Mouse (Mus musculus) G1E (cell line): ENCODE measurements around the gene Npas3. TPM values are rescaled to one million over a fixed set of nuclear protein-coding genes. Genes with fewer than 3 reads are reported as not detected.

ENCODE experiments used
- ATAC-seq: 2 replicates; pipeline ENCODE4 v1.8.0; 2016; ENCODE audit warnings: mild to moderate bottlenecking; ENCODE audit not compliant: insufficient number of reproducible peaks, poor library complexity, low FRiP score, severe bottlenecking; ENCODE audit errors: extremely low read depth
- DNase-seq: peaks from one replicate; pipeline ENCODE4 v3.0.0; 2012; ENCODE audit warnings: low spot score
- H3K27me3 ChIP-seq: 2 replicates; pipeline ENCODE4 v1.6.1; 2012; ENCODE audit warnings: mild to moderate bottlenecking, low read length, inconsistent platforms; ENCODE audit not compliant: insufficient read depth
- H3K36me3 ChIP-seq: replicated peaks from 2 replicates; pipeline ENCODE3; 2012; ENCODE audit warnings: mild to moderate bottlenecking, inconsistent platforms
- H3K4me1 ChIP-seq: 2 replicates; pipeline ENCODE4 v1.6.1; 2012; ENCODE audit warnings: low read depth, low read length, inconsistent platforms, mixed read lengths; ENCODE audit not compliant: insufficient read depth
- H3K4me3 ChIP-seq: 2 replicates; pipeline ENCODE4 v1.5.1; 2012; ENCODE audit warnings: low read depth, mild to moderate bottlenecking, inconsistent platforms, low read length, moderate library complexity, mixed read lengths
- H3K9me3 ChIP-seq: replicated peaks from 2 replicates; pipeline ENCODE4 v1.6.1; 2012; ENCODE audit warnings: inconsistent platforms
- CTCF ChIP-seq: IDR thresholded peaks from 2 replicates; pipeline ENCODE4 v1.5.1; 2012; ENCODE audit warnings: low read depth, low read length, inconsistent platforms, mixed read lengths
- GATA1 ChIP-seq: IDR thresholded peaks from 2 replicates; pipeline ENCODE4 v1.6.1; 2012; ENCODE audit warnings: borderline replicate concordance, low read length, inconsistent platforms, mixed read lengths
- GATA2 ChIP-seq: IDR thresholded peaks from 2 replicates; pipeline ENCODE4 v1.6.1; 2012; ENCODE audit warnings: low read depth, low read length, inconsistent platforms, borderline replicate concordance
- POLR2AphosphoS5 ChIP-seq: IDR thresholded peaks from 2 replicates; pipeline ENCODE4 v1.6.1; 2012; ENCODE audit warnings: low read depth, low read length, inconsistent platforms; ENCODE audit not compliant: insufficient replicate concordance
- TAL1 ChIP-seq: conservative IDR thresholded peaks from 2 replicates; pipeline ENCODE4 v1.6.1; 2012; ENCODE audit warnings: low read depth, low read length, inconsistent platforms, mixed read lengths
- polyA plus RNA-seq: library from polyadenylated mRNA; stranded (reverse); fragments of >175 nt; gene quantifications from 2 replicates; pipeline ENCODE4 v1.2.3, GENCODE M21; 2012
- total RNA-seq, 2 experiments: library from RNA; stranded (forward) in 1 of 2; stranded (reverse) in 1 of 2; fragments of 200-1000 nt in 1 of 2; fragments of >200 nt in 1 of 2; fragmentation: Nextera tagmentation in 1 of 2; gene quantifications; 2 replicates each; pipeline ENCODE4 v1.2.3; 2014 to 2017

Npas3 gene
- total and polyA plus RNA-seq, 3 experiments = 0.11 TPM; not detected in 2

- Histone ChIP-seq H3K27me3 (no peaks in the 10 kb centered on the region), H3K4me3 (no peak overlapping the region), H3K4me1 (no peaks in the 10 kb centered on the region), H3K9me3 (peaks cover 38% of the 10 kb centered on the region), H3K36me3 (no peaks in the 10 kb centered on the region)
- ATAC-seq (no peak), DNase-seq (no peak)
- TF ChIP-seq GATA2 = no peak
- no peak for TF ChIP-seq TAL1
- TF ChIP-seq CTCF = no peak
- no peak for TF ChIP-seq GATA1
- no peak for TF ChIP-seq POLR2AphosphoS5
Measured at GRCm38 (mm10) chr12:53746653-53747052, 498.2 kb downstream of the Npas3 start.

GRCm38 (mm10) chr12:53749375-53749774 lies 500.9 kb downstream of the Npas3 start:
- TF ChIP-seq GATA1 (no peak), POLR2AphosphoS5 (no peak), CTCF (no peak), TAL1 (no peak), GATA2 (no peak)
- DNase-seq (no peak), ATAC-seq (no peak)
- Histone ChIP-seq H3K4me1 (no peaks in the 10 kb centered on the region), H3K9me3 (peaks cover 47% of the 10 kb centered on the region), H3K27me3 (no peaks in the 10 kb centered on the region), H3K4me3 (no peak overlapping the region), H3K36me3 (no peaks in the 10 kb centered on the region)

- peaks cover 53% of the 10 kb centered on the region for H3K9me3 ChIP-seq
- no peaks in the 10 kb centered on the region for H3K27me3 ChIP-seq
- no peak for ATAC-seq
- no peak overlapping the region for H3K4me3 ChIP-seq
- no peak for TF ChIP-seq CTCF
- TF ChIP-seq GATA1 = no peak
- TF ChIP-seq POLR2AphosphoS5 = no peak
- TF ChIP-seq TAL1 = no peak
- no peak for TF ChIP-seq GATA2
- no peak for DNase-seq
- no peaks in the 10 kb centered on the region for H3K36me3 ChIP-seq
- no peaks in the 10 kb centered on the region for H3K4me1 ChIP-seq
Measured at GRCm38 (mm10) chr12:53752281-53753072, 504.0 kb downstream of the Npas3 start.

GRCm38 (mm10) chr12:53753368-53753937 lies 505.0 kb downstream of the Npas3 start:
- no peak for TF ChIP-seq CTCF
- no peak for TF ChIP-seq GATA2
- TF ChIP-seq GATA1 = no peak
- no peak for TF ChIP-seq POLR2AphosphoS5
- TF ChIP-seq TAL1 = no peak
- H3K9me3 ChIP-seq = peaks cover 56% of the 10 kb centered on the region

GRCm38 (mm10) chr12:53754236-53754635 lies 505.8 kb downstream of the Npas3 start:
- TF ChIP-seq POLR2AphosphoS5 (no peak), TAL1 (no peak), CTCF (no peak), GATA2 (no peak), GATA1 (no peak)
- no peaks in the 10 kb centered on the region for H3K36me3 ChIP-seq
- no peak overlapping the region for H3K4me3 ChIP-seq
- ATAC-seq (no peak), DNase-seq (no peak)
- H3K4me1 ChIP-seq = no peaks in the 10 kb centered on the region
- no peaks in the 10 kb centered on the region for H3K27me3 ChIP-seq
- peaks cover 58% of the 10 kb centered on the region for H3K9me3 ChIP-seq

More at GRCm38 (mm10) chr12:53753368-53753937, 505.0 kb downstream of the Npas3 start:
- DNase-seq (no peak), ATAC-seq (no peak)
- no peaks in the 10 kb centered on the region for H3K27me3 ChIP-seq
- no peaks in the 10 kb centered on the region for H3K36me3 ChIP-seq
- no peaks in the 10 kb centered on the region for H3K4me1 ChIP-seq
- no peak overlapping the region for H3K4me3 ChIP-seq

- Histone ChIP-seq H3K4me1 (no peaks in the 10 kb centered on the region), H3K27me3 (no peaks in the 10 kb centered on the region), H3K36me3 (no peaks in the 10 kb centered on the region), H3K4me3 (no peak overlapping the region), H3K9me3 (peaks cover 46% of the 10 kb centered on the region)
- TF ChIP-seq CTCF (no peak), POLR2AphosphoS5 (no peak), GATA2 (no peak), TAL1 (no peak), GATA1 (no peak)
- DNase-seq = no peak
- ATAC-seq = no peak
Measured at GRCm38 (mm10) chr12:53757631-53758030, 509.2 kb downstream of the Npas3 start.
